Mouse (Mus musculus): ENCODE measurements around the gene Mef2c. TPM values are rescaled to one million over a fixed set of nuclear protein-coding genes. Genes with fewer than 3 reads are reported as not detected.

The Mef2c gene
- polyA plus RNA-seq, 1 experiment from 2014 or later, result 33.4 TPM

GRCm38 (mm10) chr13:83526066-83526465, 22.2 kb downstream of the Mef2c start:
- no peaks in the 10 kb centered on the region for H3K36me3 ChIP-seq
- H3K9me3 ChIP-seq, result no peaks in the 10 kb centered on the region
- H3K27ac ChIP-seq (replicated peaks), result 0 out of 2 replicates have a peak overlapping the region, but pooled peaks have one; percentile 4
- ATAC-seq (ENCODE audit: low FRiP score, low read depth), result no peak
- WGBS, result 45% methylated on average over 6 of the region's 6 CpGs
- peak overlapping the region; percentile 64 for H3K4me3 ChIP-seq
- peak overlapping the region; percentile 79 for H3K4me2 ChIP-seq
- H3K9ac ChIP-seq, result no peak overlapping the region
- peaks cover 6% of the 10 kb centered on the region; the same call in 1 of the 2 replicates for H3K4me1 ChIP-seq (replicated peaks)
- no peaks in the 10 kb centered on the region for H3K27me3 ChIP-seq

GRCm38 (mm10) chr13:83527921-83528320, 24.1 kb downstream of the Mef2c start:
- H3K27ac ChIP-seq (replicated peaks), result no peak overlapping the region
- ATAC-seq (ENCODE audit: low FRiP score, low read depth), result no peak
- H3K4me1 ChIP-seq (replicated peaks), result peaks cover 6% of the 10 kb centered on the region; the same call in 1 of the 2 replicates
- peak overlapping the region; percentile 14 for H3K4me2 ChIP-seq
- H3K4me3 ChIP-seq, result peak overlapping the region; percentile 12; the same call in 1 of the 2 replicates
- H3K36me3 ChIP-seq, result no peaks in the 10 kb centered on the region
- WGBS, result 62% methylated on average over 9 of the region's 9 CpGs
- no peak overlapping the region for H3K9ac ChIP-seq
- H3K9me3 ChIP-seq, result no peaks in the 10 kb centered on the region
- H3K27me3 ChIP-seq, result no peaks in the 10 kb centered on the region

- Histone ChIP-seq H3K9me3 (no peaks in the 10 kb centered on the region), H3K9ac (no peak overlapping the region), H3K36me3 (no peaks in the 10 kb centered on the region), H3K27ac (replicated peaks) (no peak overlapping the region), H3K27me3 (no peaks in the 10 kb centered on the region), H3K4me1 (replicated peaks) (0 out of 2 replicates have a peak, but pooled peaks cover 3% of the 10 kb centered on the region), H3K4me3 (no peak overlapping the region), H3K4me2 (0 out of 2 replicates have a peak overlapping the region, but pooled peaks have one; percentile 4)
- no peak for ATAC-seq (ENCODE audit: low FRiP score, low read depth)
- WGBS, result 82% methylated on average over 8 of the region's 8 CpGs
Observed at GRCm38 (mm10) chr13:83529729-83530314, 26.0 kb downstream of the Mef2c start.

- 84% methylated on average over 4 of the region's 4 CpGs for WGBS
Observed at GRCm38 (mm10) chr13:83530889-83531288, 27.1 kb downstream of the Mef2c start.

GRCm38 (mm10) chr13:83531968-83532591, 28.2 kb downstream of the Mef2c start:
- no peaks in the 10 kb centered on the region for H3K27me3 ChIP-seq
- no peak overlapping the region for H3K27ac ChIP-seq (replicated peaks)
- H3K4me1 ChIP-seq (replicated peaks), result no peaks in the 10 kb centered on the region
- ATAC-seq (ENCODE audit: low FRiP score, low read depth), result no peak
- no peaks in the 10 kb centered on the region for H3K9me3 ChIP-seq
- H3K9ac ChIP-seq, result no peak overlapping the region
- H3K4me2 ChIP-seq, result no peak overlapping the region
- H3K4me3 ChIP-seq, result no peak overlapping the region
- 51% methylated on average over 8 of the region's 8 CpGs for WGBS
- no peaks in the 10 kb centered on the region for H3K36me3 ChIP-seq

More at GRCm38 (mm10) chr13:83530889-83531288, 27.1 kb downstream of the Mef2c start:
- no peaks in the 10 kb centered on the region for H3K9me3 ChIP-seq
- no peaks in the 10 kb centered on the region for H3K36me3 ChIP-seq
- H3K27me3 ChIP-seq, result no peaks in the 10 kb centered on the region
- H3K4me1 ChIP-seq (replicated peaks), result no peaks in the 10 kb centered on the region
- no peak overlapping the region for H3K4me2 ChIP-seq
- H3K4me3 ChIP-seq, result no peak overlapping the region
- no peak overlapping the region for H3K27ac ChIP-seq (replicated peaks)
- no peak overlapping the region for H3K9ac ChIP-seq
- ATAC-seq (ENCODE audit: low FRiP score, low read depth), result no peak

GRCm38 (mm10) chr13:83536361-83536760, 32.5 kb downstream of the Mef2c start:
- H3K36me3 ChIP-seq, result no peaks in the 10 kb centered on the region
- no peak overlapping the region for H3K9ac ChIP-seq
- no peaks in the 10 kb centered on the region for H3K4me1 ChIP-seq (replicated peaks)
- H3K27me3 ChIP-seq, result no peaks in the 10 kb centered on the region
- WGBS, result 75% methylated on average over 3 of the region's 3 CpGs
- no peak overlapping the region for H3K27ac ChIP-seq (replicated peaks)
- ATAC-seq (ENCODE audit: low FRiP score, low read depth), result no peak
- H3K4me2 ChIP-seq, result no peak overlapping the region
- H3K9me3 ChIP-seq, result no peaks in the 10 kb centered on the region
- H3K4me3 ChIP-seq, result no peak overlapping the region

- no peaks in the 10 kb centered on the region for H3K27me3 ChIP-seq
- ATAC-seq (ENCODE audit: low FRiP score, low read depth), result no peak
- H3K36me3 ChIP-seq, result no peaks in the 10 kb centered on the region
- H3K27ac ChIP-seq (replicated peaks), result no peak overlapping the region
- no peak overlapping the region for H3K4me3 ChIP-seq
- H3K4me1 ChIP-seq (replicated peaks), result no peaks in the 10 kb centered on the region
- 46% methylated on average over 5 of the region's 5 CpGs for WGBS
- no peak overlapping the region for H3K4me2 ChIP-seq
- no peaks in the 10 kb centered on the region for H3K9me3 ChIP-seq
- H3K9ac ChIP-seq, result no peak overlapping the region
Observed at GRCm38 (mm10) chr13:83537163-83537562, 33.3 kb downstream of the Mef2c start.

- no peak overlapping the region for H3K4me2 ChIP-seq
- H3K9ac ChIP-seq, result no peak overlapping the region
- H3K4me1 ChIP-seq (replicated peaks), result no peaks in the 10 kb centered on the region
- no peaks in the 10 kb centered on the region for H3K36me3 ChIP-seq
- H3K4me3 ChIP-seq, result no peak overlapping the region
- H3K9me3 ChIP-seq, result no peaks in the 10 kb centered on the region
- H3K27ac ChIP-seq (replicated peaks), result no peak overlapping the region
- ATAC-seq (ENCODE audit: low FRiP score, low read depth), result no peak
- no peaks in the 10 kb centered on the region for H3K27me3 ChIP-seq
Observed at GRCm38 (mm10) chr13:83539921-83540320, 36.1 kb downstream of the Mef2c start.

- 54% methylated on average over 5 of the region's 5 CpGs for WGBS
- no peak overlapping the region for H3K4me3 ChIP-seq
- H3K4me2 ChIP-seq, result no peak overlapping the region
- ATAC-seq (ENCODE audit: low FRiP score, low read depth), result no peak
- no peak overlapping the region for H3K27ac ChIP-seq (replicated peaks)
- H3K27me3 ChIP-seq, result no peaks in the 10 kb centered on the region
- H3K9me3 ChIP-seq, result no peaks in the 10 kb centered on the region
- H3K9ac ChIP-seq, result no peak overlapping the region
- H3K4me1 ChIP-seq (replicated peaks), result no peaks in the 10 kb centered on the region
- no peaks in the 10 kb centered on the region for H3K36me3 ChIP-seq
Observed at GRCm38 (mm10) chr13:83542666-83543065, 38.8 kb downstream of the Mef2c start.

GRCm38 (mm10) chr13:83544707-83545106, 40.9 kb downstream of the Mef2c start:
- Histone ChIP-seq H3K27ac (replicated peaks) (no peak overlapping the region), H3K9me3 (no peaks in the 10 kb centered on the region), H3K36me3 (no peaks in the 10 kb centered on the region), H3K4me1 (replicated peaks) (no peaks in the 10 kb centered on the region), H3K4me3 (no peak overlapping the region), H3K9ac (no peak overlapping the region), H3K4me2 (no peak overlapping the region), H3K27me3 (no peaks in the 10 kb centered on the region)
- 84% methylated on average over 4 of the region's 4 CpGs for WGBS
- ATAC-seq (ENCODE audit: low FRiP score, low read depth), result no peak

- no peaks in the 10 kb centered on the region for H3K9me3 ChIP-seq
- H3K36me3 ChIP-seq, result no peaks in the 10 kb centered on the region
- H3K27me3 ChIP-seq, result no peaks in the 10 kb centered on the region
- no peak overlapping the region for H3K4me3 ChIP-seq
- WGBS, result 92% methylated on average over 5 of the region's 5 CpGs
- H3K9ac ChIP-seq, result no peak overlapping the region
- no peak for ATAC-seq (ENCODE audit: low FRiP score, low read depth)
- no peak overlapping the region for H3K4me2 ChIP-seq
- no peak overlapping the region for H3K27ac ChIP-seq (replicated peaks)
- no peaks in the 10 kb centered on the region for H3K4me1 ChIP-seq (replicated peaks)
Observed at GRCm38 (mm10) chr13:83546876-83547275, 43.0 kb downstream of the Mef2c start.

GRCm38 (mm10) chr13:83551259-83551658, 47.4 kb downstream of the Mef2c start:
- no peak overlapping the region for H3K9ac ChIP-seq
- H3K36me3 ChIP-seq, result no peaks in the 10 kb centered on the region
- H3K9me3 ChIP-seq, result no peaks in the 10 kb centered on the region
- H3K4me3 ChIP-seq, result no peak overlapping the region
- no peaks in the 10 kb centered on the region for H3K27me3 ChIP-seq
- no peak for ATAC-seq (ENCODE audit: low FRiP score, low read depth)
- H3K4me2 ChIP-seq, result no peak overlapping the region
- H3K27ac ChIP-seq (replicated peaks), result no peak overlapping the region
- no peaks in the 10 kb centered on the region for H3K4me1 ChIP-seq (replicated peaks)
